Mouse (Mus musculus): Measurements from ENCODE around the gene Rpl21. TPM values are rescaled to one million over a fixed set of nuclear protein-coding genes. Genes with fewer than 3 reads are reported as not detected.

Rpl21 gene
- 481 and 520 TPM in 2 replicates for polyA plus RNA-seq (2015; fragmentation: Nextera tagmentation; extraction: Ambion mirVana)

- no peaks in the 10 kb centered on the region for H3K27me3 ChIP-seq
- H3K4me2 ChIP-seq: peak within 1 kb of the TSS; percentile 64
- H3K4me1 ChIP-seq: peaks cover 17% of the 10 kb centered on the region
- peak within 1 kb of the TSS; percentile 100 for H3K9ac ChIP-seq
- peak; percentile 97 for ATAC-seq (ENCODE audit: borderline replicate concordance, extremely low read depth, low FRiP score, low TSS enrichment)
- H3K4me3 ChIP-seq: peak within 1 kb of the TSS; percentile 95
- under 1% methylated on average over 60 of the region's 60 CpGs for WGBS
- no peaks in the 10 kb centered on the region for H3K9me3 ChIP-seq
- H3K36me3 ChIP-seq: peaks cover 34% of the 10 kb centered on the region
- H3K27ac ChIP-seq: peak within 1 kb of the TSS; percentile 90
Observed at GRCm38 (mm10) chr5:146832769-146833448, at the start of gene Rpl21. Gene Rpl21, plus strand, starts transcription at chr5:146832890.

- Histone ChIP-seq H3K27ac (no peak overlapping the region), H3K27me3 (no peaks in the 10 kb centered on the region), H3K4me1 (peaks cover 31% of the 10 kb centered on the region), H3K4me3 (no peak overlapping the region), H3K4me2 (no peak overlapping the region), H3K9me3 (no peaks in the 10 kb centered on the region), H3K36me3 (no peaks in the 10 kb centered on the region), H3K9ac (no peak overlapping the region)
- 86% methylated on average over 10 of the region's 10 CpGs for WGBS
- no peak for ATAC-seq (ENCODE audit: borderline replicate concordance, extremely low read depth, low FRiP score, low TSS enrichment)
Observed at GRCm38 (mm10) chr5:146783300-146783699, 49.4 kb upstream of the Rpl21 start.

GRCm38 (mm10) chr5:146783891-146784290, 48.8 kb upstream of the Rpl21 start:
- Histone ChIP-seq H3K27ac (no peak overlapping the region), H3K4me3 (no peak overlapping the region), H3K4me1 (peaks cover 31% of the 10 kb centered on the region), H3K9ac (no peak overlapping the region), H3K36me3 (no peaks in the 10 kb centered on the region), H3K9me3 (no peaks in the 10 kb centered on the region), H3K4me2 (no peak overlapping the region), H3K27me3 (no peaks in the 10 kb centered on the region)
- 90% methylated on average over 10 of the region's 10 CpGs for WGBS
- no peak for ATAC-seq (ENCODE audit: borderline replicate concordance, extremely low read depth, low FRiP score, low TSS enrichment)

- Histone ChIP-seq H3K27ac (peak overlapping the region; percentile 49), H3K4me1 (peaks cover 29% of the 10 kb centered on the region), H3K9ac (no peak overlapping the region), H3K36me3 (no peaks in the 10 kb centered on the region), H3K27me3 (no peaks in the 10 kb centered on the region), H3K4me2 (no peak overlapping the region), H3K4me3 (no peak overlapping the region), H3K9me3 (no peaks in the 10 kb centered on the region)
- ATAC-seq (ENCODE audit: borderline replicate concordance, extremely low read depth, low FRiP score, low TSS enrichment): no peak
- WGBS: 48% methylated on average over 8 of the region's 8 CpGs
Observed at GRCm38 (mm10) chr5:146786123-146786522, 46.6 kb upstream of the Rpl21 start.

GRCm38 (mm10) chr5:146789413-146789812, 43.3 kb upstream of the Rpl21 start:
- Histone ChIP-seq H3K9me3 (no peaks in the 10 kb centered on the region), H3K4me2 (no peak overlapping the region), H3K4me1 (peaks cover 45% of the 10 kb centered on the region), H3K36me3 (no peaks in the 10 kb centered on the region), H3K27me3 (no peaks in the 10 kb centered on the region), H3K9ac (no peak overlapping the region), H3K4me3 (no peak overlapping the region), H3K27ac (no peak overlapping the region)
- WGBS: 61% methylated on average over 9 of the region's 9 CpGs
- no peak for ATAC-seq (ENCODE audit: borderline replicate concordance, extremely low read depth, low FRiP score, low TSS enrichment)

GRCm38 (mm10) chr5:146790944-146791343, 41.7 kb upstream of the Rpl21 start:
- H3K4me2 ChIP-seq: no peak overlapping the region
- no peaks in the 10 kb centered on the region for H3K27me3 ChIP-seq
- H3K4me3 ChIP-seq: no peak overlapping the region
- H3K9me3 ChIP-seq: no peaks in the 10 kb centered on the region
- no peaks in the 10 kb centered on the region for H3K36me3 ChIP-seq
- H3K27ac ChIP-seq: no peak overlapping the region
- ATAC-seq (ENCODE audit: borderline replicate concordance, extremely low read depth, low FRiP score, low TSS enrichment): no peak
- WGBS: 70% methylated on average over 8 of the region's 8 CpGs
- H3K4me1 ChIP-seq: peaks cover 45% of the 10 kb centered on the region
- H3K9ac ChIP-seq: no peak overlapping the region

GRCm38 (mm10) chr5:146792140-146792791, 40.4 kb upstream of the Rpl21 start:
- ATAC-seq (ENCODE audit: borderline replicate concordance, extremely low read depth, low FRiP score, low TSS enrichment): no peak
- Histone ChIP-seq H3K4me3 (no peak overlapping the region), H3K4me2 (0 out of 2 replicates have a peak overlapping the region, but pooled peaks have one; percentile 4), H3K4me1 (peaks cover 40% of the 10 kb centered on the region), H3K9ac (no peak overlapping the region), H3K9me3 (no peaks in the 10 kb centered on the region), H3K27ac (no peak overlapping the region), H3K27me3 (no peaks in the 10 kb centered on the region), H3K36me3 (no peaks in the 10 kb centered on the region)
- WGBS: 67% methylated on average over 7 of the region's 7 CpGs

- Histone ChIP-seq H3K4me3 (peak overlapping the region; percentile 90), H3K36me3 (no peaks in the 10 kb centered on the region), H3K27me3 (no peaks in the 10 kb centered on the region), H3K9ac (peak overlapping the region; percentile 91), H3K27ac (peak overlapping the region; percentile 92), H3K4me1 (peaks cover 40% of the 10 kb centered on the region), H3K9me3 (no peaks in the 10 kb centered on the region), H3K4me2 (peak overlapping the region; percentile 75)
- under 1% methylated on average over 18 of the region's 18 CpGs for WGBS
- ATAC-seq (ENCODE audit: borderline replicate concordance, extremely low read depth, low FRiP score, low TSS enrichment): no peak
Observed at GRCm38 (mm10) chr5:146793630-146794083, 39.0 kb upstream of the Rpl21 start.

GRCm38 (mm10) chr5:146794084-146794852, 38.4 kb upstream of the Rpl21 start:
- Histone ChIP-seq H3K4me3 (peak overlapping the region; percentile 90), H3K9ac (peak overlapping the region; percentile 91), H3K36me3 (no peaks in the 10 kb centered on the region), H3K27ac (peak overlapping the region; percentile 92), H3K27me3 (no peaks in the 10 kb centered on the region), H3K9me3 (no peaks in the 10 kb centered on the region), H3K4me2 (peak overlapping the region; percentile 75), H3K4me1 (peaks cover 39% of the 10 kb centered on the region)
- WGBS: under 1% methylated on average over 82 of the region's 83 CpGs
- peak; percentile 52 for ATAC-seq (ENCODE audit: borderline replicate concordance, extremely low read depth, low FRiP score, low TSS enrichment)

- under 1% methylated on average over 27 of the region's 51 CpGs for WGBS
- Histone ChIP-seq H3K36me3 (no peaks in the 10 kb centered on the region), H3K9ac (peak within 1 kb of the TSS; percentile 91), H3K9me3 (no peaks in the 10 kb centered on the region), H3K4me2 (peak within 1 kb of the TSS; percentile 75), H3K4me1 (peaks cover 33% of the 10 kb centered on the region), H3K27ac (peak within 1 kb of the TSS; percentile 92), H3K4me3 (peak within 1 kb of the TSS; percentile 90), H3K27me3 (no peaks in the 10 kb centered on the region)
- ATAC-seq (ENCODE audit: borderline replicate concordance, extremely low read depth, low FRiP score, low TSS enrichment): peak; percentile 98
Observed at GRCm38 (mm10) chr5:146794853-146795252, 37.8 kb upstream of the Rpl21 start, which contains the start of gene Usp12. Gene Usp12, minus strand, starts transcription at chr5:146795006.

GRCm38 (mm10) chr5:146795728-146796127, 37.0 kb upstream of the Rpl21 start:
- 77% methylated on average over 13 of the region's 13 CpGs for WGBS
- no peak for ATAC-seq (ENCODE audit: borderline replicate concordance, extremely low read depth, low FRiP score, low TSS enrichment)
- no peaks in the 10 kb centered on the region for H3K27me3 ChIP-seq
- H3K36me3 ChIP-seq: no peaks in the 10 kb centered on the region
- H3K9ac ChIP-seq: no peak overlapping the region
- H3K4me2 ChIP-seq: no peak overlapping the region
- H3K27ac ChIP-seq: no peak overlapping the region
- no peaks in the 10 kb centered on the region for H3K9me3 ChIP-seq
- H3K4me3 ChIP-seq: no peak overlapping the region
- peaks cover 33% of the 10 kb centered on the region for H3K4me1 ChIP-seq
